Mouse (Mus musculus): ENCODE results near the gene Flnc.

- TF ChIP-seq CTCF (IDR thresholded peaks at IDR 0.05; ENCODE audit: insufficient read depth, low read length) (no peak), POLR2A (IDR thresholded peaks at IDR 0.05; ENCODE audit: borderline replicate concordance, extremely low read depth, low read depth, low read length) (no peak)
Measured at GRCm38 (mm10) chr6:29433804-29434795, 1.0 kb downstream of the Flnc start.
